Mouse (Mus musculus): Measurements from ENCODE around the gene Rfwd3. TPM values are rescaled to one million over a fixed set of nuclear protein-coding genes. Genes with fewer than 3 reads are reported as not detected.
"Not testable (repeated sequence)": the region's sequence is repeated elsewhere in the genome, so short reads cannot be mapped to it uniquely, and the experiment has no call there.

Rfwd3 gene
- polyA plus RNA-seq, 1 experiment: 34.4 TPM

GRCm38 (mm10) chr8:111300597-111301546, 850 bp upstream of the Rfwd3 start:
- no peak for TF ChIP-seq CTCF (IDR thresholded peaks at IDR 0.05; ENCODE audit: control insufficient read depth, insufficient read depth, low read length)
- TF ChIP-seq POLR2A (IDR thresholded peaks at IDR 0.05; ENCODE audit: borderline replicate concordance, control insufficient read depth, low read depth, low read length): no peak
- H3K4me1 ChIP-seq (ENCODE audit: control insufficient read depth, insufficient read depth, low read length): no peaks in the 10 kb centered on the region
- 48% methylated on average over 11 of the region's 11 CpGs for WGBS
- peak overlapping the region; percentile 51 for H3K4me3 ChIP-seq (replicated peaks; ENCODE audit: control insufficient read depth, low read depth, low read length)
- peak overlapping the region; percentile 81 for H3K27ac ChIP-seq (ENCODE audit: control insufficient read depth, insufficient read depth, low read depth, low read length, poor library complexity)

DNA sequence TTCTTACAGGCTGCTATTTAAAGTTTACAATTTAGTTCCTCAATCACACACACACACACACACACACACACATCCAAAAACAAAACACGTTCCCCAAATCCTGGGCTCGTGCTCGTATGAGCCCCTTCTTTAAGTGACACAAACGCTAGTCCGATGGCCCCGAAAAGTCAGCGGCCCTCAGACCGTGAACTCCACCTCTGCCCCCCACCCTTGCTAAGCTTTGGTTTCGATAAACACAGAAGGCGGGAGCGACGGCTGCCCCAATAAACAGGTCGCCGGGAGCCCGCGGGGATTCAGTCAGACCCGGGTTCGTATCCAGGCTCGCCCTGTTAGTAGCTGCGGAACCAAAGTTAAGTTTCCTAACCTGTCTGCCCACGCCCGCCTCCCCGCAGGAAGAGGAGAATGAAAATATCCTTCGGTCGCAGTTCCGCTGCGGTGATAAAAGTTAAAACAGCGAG, 630 bp downstream of the Rfwd3 start:
- peak; percentile 1; the same call in 1 of the 2 replicates for TF ChIP-seq CTCF (IDR thresholded peaks at IDR 0.05; ENCODE audit: control insufficient read depth, insufficient read depth, low read length)
- TF ChIP-seq POLR2A (IDR thresholded peaks at IDR 0.05; ENCODE audit: borderline replicate concordance, control insufficient read depth, low read depth, low read length): no peak
- Histone ChIP-seq H3K4me3 (replicated peaks; ENCODE audit: control insufficient read depth, low read depth, low read length) (peak overlapping the region; percentile 93), H3K4me1 (ENCODE audit: control insufficient read depth, insufficient read depth, low read length) (no peaks in the 10 kb centered on the region), H3K27ac (ENCODE audit: control insufficient read depth, insufficient read depth, low read depth, low read length, poor library complexity) (peak overlapping the region; percentile 90)
- 0% methylated on average over 28 of the region's 28 CpGs for WGBS

DNA sequence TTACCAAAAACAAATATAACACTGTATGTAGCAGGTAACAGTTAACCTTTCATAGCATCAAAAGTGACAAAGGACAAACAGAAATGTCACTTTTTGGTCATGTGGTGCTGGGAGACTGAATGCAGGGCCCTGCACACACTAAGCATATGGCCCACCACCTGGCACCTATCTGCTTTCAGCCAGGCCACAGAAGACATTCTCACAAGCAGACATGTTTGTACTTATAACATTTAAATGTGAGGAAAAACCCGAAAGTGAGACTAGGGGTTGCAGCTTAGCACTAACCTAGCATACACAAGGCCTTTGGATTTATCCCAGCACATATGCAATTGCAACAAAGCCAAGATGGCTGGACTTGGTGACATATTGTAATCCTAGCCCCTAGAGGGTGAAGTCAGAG, 2.0 kb downstream of the Rfwd3 start:
- no peaks in the 10 kb centered on the region for H3K4me1 ChIP-seq (ENCODE audit: control insufficient read depth, insufficient read depth, low read length)
- WGBS: 81% methylated on average over 1 of the region's 1 CpGs
- no peak overlapping the region for H3K4me3 ChIP-seq (replicated peaks; ENCODE audit: control insufficient read depth, low read depth, low read length)
- no peak overlapping the region for H3K27ac ChIP-seq (ENCODE audit: control insufficient read depth, insufficient read depth, low read depth, low read length, poor library complexity)
- no peak for TF ChIP-seq CTCF (IDR thresholded peaks at IDR 0.05; ENCODE audit: control insufficient read depth, insufficient read depth, low read length)
- TF ChIP-seq POLR2A (IDR thresholded peaks at IDR 0.05; ENCODE audit: borderline replicate concordance, control insufficient read depth, low read depth, low read length): no peak

DNA sequence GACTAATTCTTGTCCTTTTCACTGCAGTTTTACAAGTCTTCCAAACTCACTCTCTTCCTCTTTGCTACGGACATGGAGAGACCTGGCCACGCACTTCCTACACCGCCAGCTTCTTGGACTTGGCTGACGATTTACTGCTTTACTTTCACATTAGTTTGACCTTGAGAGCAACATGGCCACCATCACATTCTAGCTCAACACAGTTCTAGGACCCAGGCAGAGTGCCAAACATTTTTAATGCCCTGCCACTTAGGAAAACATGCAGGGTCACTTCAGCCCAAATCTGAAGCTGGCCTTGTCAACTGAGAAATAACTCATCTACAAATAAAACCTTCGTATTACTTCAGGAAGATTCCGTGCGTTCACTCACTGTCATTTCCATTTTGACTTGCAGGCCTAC, 8.3 kb downstream of the Rfwd3 start:
- TF ChIP-seq POLR2A (IDR thresholded peaks at IDR 0.05; ENCODE audit: borderline replicate concordance, control insufficient read depth, low read depth, low read length) (no peak), CTCF (IDR thresholded peaks at IDR 0.05; ENCODE audit: control insufficient read depth, insufficient read depth, low read length) (no peak)
- 85% methylated on average over 7 of the region's 7 CpGs for WGBS
- Histone ChIP-seq H3K27ac (ENCODE audit: control insufficient read depth, insufficient read depth, low read depth, low read length, poor library complexity) (no peak overlapping the region), H3K4me3 (replicated peaks; ENCODE audit: control insufficient read depth, low read depth, low read length) (no peak overlapping the region), H3K4me1 (ENCODE audit: control insufficient read depth, insufficient read depth, low read length) (no peaks in the 10 kb centered on the region; the same call in 1 of the 2 replicates)

GRCm38 (mm10) chr8:111290586-111290985, 9.4 kb downstream of the Rfwd3 start:
- Histone ChIP-seq H3K27ac (ENCODE audit: control insufficient read depth, insufficient read depth, low read depth, low read length, poor library complexity) (no peak overlapping the region), H3K4me3 (replicated peaks; ENCODE audit: control insufficient read depth, low read depth, low read length) (no peak overlapping the region), H3K4me1 (ENCODE audit: control insufficient read depth, insufficient read depth, low read length) (no peaks in the 10 kb centered on the region; the same call in 1 of the 2 replicates)
- WGBS: 96% methylated on average over 7 of the region's 7 CpGs
- TF ChIP-seq POLR2A (IDR thresholded peaks at IDR 0.05; ENCODE audit: borderline replicate concordance, control insufficient read depth, low read depth, low read length) (no peak), CTCF (IDR thresholded peaks at IDR 0.05; ENCODE audit: control insufficient read depth, insufficient read depth, low read length) (no peak)

- WGBS: 96% methylated on average over 4 of the region's 4 CpGs
- TF ChIP-seq CTCF (IDR thresholded peaks at IDR 0.05; ENCODE audit: control insufficient read depth, insufficient read depth, low read length): no peak
- TF ChIP-seq POLR2A (IDR thresholded peaks at IDR 0.05; ENCODE audit: borderline replicate concordance, control insufficient read depth, low read depth, low read length): no peak
- no peak overlapping the region for H3K27ac ChIP-seq (ENCODE audit: control insufficient read depth, insufficient read depth, low read depth, low read length, poor library complexity)
- no peaks in the 10 kb centered on the region for H3K4me1 ChIP-seq (ENCODE audit: control insufficient read depth, insufficient read depth, low read length)
- H3K4me3 ChIP-seq (replicated peaks; ENCODE audit: control insufficient read depth, low read depth, low read length): no peak overlapping the region
Measured at GRCm38 (mm10) chr8:111285603-111286002, 14.4 kb downstream of the Rfwd3 start.

DNA sequence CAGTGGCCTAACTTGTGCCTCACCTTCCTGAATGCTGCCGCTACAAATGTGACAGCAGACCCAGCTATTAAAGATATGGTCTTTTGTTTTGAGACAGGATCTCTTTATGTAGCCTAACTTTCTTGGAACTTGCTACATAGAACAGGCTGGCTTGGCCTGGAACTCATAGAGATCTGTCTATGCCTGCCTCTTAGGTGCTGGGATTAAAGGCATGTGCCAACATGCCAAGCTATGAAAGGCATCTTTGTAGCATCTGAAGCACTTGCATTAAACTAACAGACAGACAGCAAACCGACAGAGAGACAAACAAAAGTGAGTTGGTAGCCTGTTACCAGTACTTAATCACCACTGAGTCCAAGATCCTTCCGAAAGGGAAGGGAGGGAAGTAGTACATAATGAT, 17.9 kb downstream of the Rfwd3 start:
- 93% methylated on average over 3 of the region's 3 CpGs for WGBS
- TF ChIP-seq CTCF (IDR thresholded peaks at IDR 0.05; ENCODE audit: control insufficient read depth, insufficient read depth, low read length) (no peak), POLR2A (IDR thresholded peaks at IDR 0.05; ENCODE audit: borderline replicate concordance, control insufficient read depth, low read depth, low read length) (no peak)
- Histone ChIP-seq H3K4me3 (replicated peaks; ENCODE audit: control insufficient read depth, low read depth, low read length) (no peak overlapping the region), H3K4me1 (ENCODE audit: control insufficient read depth, insufficient read depth, low read length) (no peaks in the 10 kb centered on the region), H3K27ac (ENCODE audit: control insufficient read depth, insufficient read depth, low read depth, low read length, poor library complexity) (no peak overlapping the region)

DNA sequence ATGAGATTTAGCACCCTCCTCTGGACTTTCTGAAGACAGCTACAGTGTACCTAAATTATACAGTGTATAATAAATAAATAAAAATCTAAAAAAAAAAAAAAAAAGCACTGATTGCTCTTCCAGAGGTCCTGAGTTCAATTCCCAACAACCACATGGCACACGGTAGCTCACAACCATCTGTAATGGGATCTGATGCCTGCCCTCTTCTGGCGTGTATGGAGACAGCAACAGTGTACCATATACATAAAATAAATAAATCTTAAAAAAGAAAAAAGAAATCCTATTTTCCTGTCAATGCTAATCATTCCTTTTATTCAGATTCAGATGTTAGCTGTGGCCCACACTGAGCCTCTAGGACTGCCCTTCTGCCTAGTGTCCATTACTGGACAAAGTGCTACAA, 31.7 kb downstream of the Rfwd3 start:
- 87% methylated on average over 2 of the region's 2 CpGs for WGBS
- no peak overlapping the region for H3K4me3 ChIP-seq (replicated peaks; ENCODE audit: control insufficient read depth, low read depth, low read length)
- TF ChIP-seq POLR2A (IDR thresholded peaks at IDR 0.05; ENCODE audit: borderline replicate concordance, control insufficient read depth, low read depth, low read length): no peak
- TF ChIP-seq CTCF (IDR thresholded peaks at IDR 0.05; ENCODE audit: control insufficient read depth, insufficient read depth, low read length): no peak
- no peaks in the 10 kb centered on the region for H3K4me1 ChIP-seq (ENCODE audit: control insufficient read depth, insufficient read depth, low read length)
- H3K27ac ChIP-seq (ENCODE audit: control insufficient read depth, insufficient read depth, low read depth, low read length, poor library complexity): no peak overlapping the region

DNA sequence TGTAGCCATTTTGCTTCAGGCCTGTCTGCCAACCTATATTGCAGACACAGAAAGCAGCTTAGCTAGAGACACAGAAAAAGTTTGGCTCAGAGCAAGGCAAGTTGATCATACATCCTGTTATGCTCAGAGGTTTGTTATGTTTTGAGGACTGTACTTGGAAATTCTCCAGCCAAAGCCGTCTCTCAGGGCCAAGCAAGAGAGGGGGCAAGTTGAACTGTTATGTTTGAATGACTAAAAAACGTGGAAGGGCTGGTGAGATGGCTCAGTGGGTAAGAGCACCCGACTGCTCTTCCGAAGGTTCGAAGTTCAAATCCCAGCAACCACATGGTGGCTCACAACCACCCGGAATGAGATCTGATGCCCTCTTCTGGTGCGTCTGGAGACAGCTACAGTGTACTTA, 33.9 kb downstream of the Rfwd3 start:
- H3K27ac ChIP-seq (ENCODE audit: control insufficient read depth, insufficient read depth, low read depth, low read length, poor library complexity); H3K4me1 ChIP-seq (ENCODE audit: control insufficient read depth, insufficient read depth, low read length); H3K4me3 ChIP-seq (replicated peaks; ENCODE audit: control insufficient read depth, low read depth, low read length): not testable (repeated sequence)
- 84% methylated on average over 7 of the region's 7 CpGs for WGBS

Data from bone marrow, adult 2 months (tissue).